Mouse (Mus musculus) retina, postnatal 1 day (tissue): ENCODE measurements around the gene Thoc2.
"Not testable (repeated sequence)": the region's sequence is repeated elsewhere in the genome, so short reads cannot be mapped to it uniquely, and the experiment has no call there.

Experiments
- DNase-seq: peaks from one replicate; pipeline ENCODE4 v3.0.0-alpha.2; 2012

Gene Thoc2

DNA sequence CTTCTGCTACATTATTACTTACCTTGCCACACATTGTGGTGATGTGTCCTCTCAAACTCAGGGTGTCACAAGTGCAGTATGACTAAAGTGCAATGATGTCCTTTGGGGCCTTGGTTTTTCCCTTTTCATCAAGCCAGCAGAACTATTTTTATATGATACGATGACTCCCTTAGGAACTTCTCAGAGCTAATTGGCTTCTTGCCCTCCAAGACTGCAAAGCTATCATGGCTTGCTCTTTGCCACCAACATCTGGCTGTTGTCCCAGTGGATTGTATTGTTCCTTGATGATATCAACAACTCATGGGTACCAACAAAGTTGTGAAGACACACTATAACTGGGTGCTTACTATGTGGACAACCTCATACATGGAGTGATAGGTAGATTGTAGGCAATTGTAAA, at the start of gene Thoc2:
Gene Thoc2, minus strand, starts transcription at position 101 of the 400 bp plus-strand sequence.
- no peak for DNase-seq

DNA sequence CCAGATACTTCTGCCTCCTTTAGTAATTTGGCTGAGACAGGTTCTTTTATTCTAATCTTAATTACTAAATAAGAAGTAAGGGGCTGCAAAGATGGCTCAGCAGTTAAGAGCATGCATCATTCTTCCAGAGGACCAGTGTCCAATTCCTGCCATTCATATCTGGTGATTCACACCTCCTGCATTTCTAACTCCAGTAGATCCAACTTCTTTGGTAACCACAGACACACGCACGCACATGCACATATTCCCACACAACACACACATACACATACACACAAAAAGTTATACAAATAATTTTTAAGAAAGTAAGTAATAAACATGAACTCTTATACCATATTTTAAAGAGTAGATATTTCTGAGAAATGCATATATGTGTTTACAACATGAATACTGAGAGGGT, 49.6 kb upstream of the Thoc2 start:
- DNase-seq, result no peak

DNA sequence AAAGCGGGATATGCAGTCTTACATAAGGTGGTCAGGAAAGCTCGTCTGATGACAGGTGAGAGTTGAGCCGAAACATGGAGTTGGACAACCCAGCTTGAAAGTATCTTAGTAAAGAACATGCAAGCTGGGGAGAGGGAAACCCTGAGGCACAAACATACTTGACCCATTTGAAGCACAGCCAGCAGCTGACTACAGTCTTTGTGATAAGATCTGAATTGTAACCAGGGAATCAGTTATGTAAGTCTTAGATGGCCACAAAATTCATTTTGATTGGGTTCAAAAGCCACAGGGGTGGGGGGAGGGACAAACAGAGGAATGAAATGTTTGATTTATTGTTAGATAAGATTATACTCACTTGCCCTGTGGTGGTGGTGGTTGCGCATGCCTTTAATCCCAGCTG, 48.9 kb upstream of the Thoc2 start:
- no peak for DNase-seq

DNA sequence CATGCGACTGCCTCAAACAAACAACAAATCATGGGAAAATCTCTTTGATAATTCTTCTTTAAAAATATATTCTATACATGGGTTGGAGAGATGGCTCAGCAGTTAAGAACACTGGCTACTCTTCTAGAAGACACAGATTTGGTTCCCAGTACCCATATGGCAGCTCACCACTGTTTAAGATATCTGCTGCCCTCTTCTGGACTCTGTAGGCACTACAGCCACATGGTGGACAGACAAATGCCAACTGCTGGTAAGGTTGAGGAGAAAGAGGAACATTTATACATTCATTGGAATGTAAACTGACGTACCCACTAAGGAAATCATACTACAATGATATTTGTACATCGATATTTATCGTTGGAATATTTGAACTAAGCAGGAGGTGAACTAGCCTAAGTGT, 36.7 kb upstream of the Thoc2 start:
- DNase-seq, result peak; percentile 2

GRCm38 (mm10) chrX:41941840-41942239, 21.4 kb upstream of the Thoc2 start:
- DNase-seq, result no peak

DNA sequence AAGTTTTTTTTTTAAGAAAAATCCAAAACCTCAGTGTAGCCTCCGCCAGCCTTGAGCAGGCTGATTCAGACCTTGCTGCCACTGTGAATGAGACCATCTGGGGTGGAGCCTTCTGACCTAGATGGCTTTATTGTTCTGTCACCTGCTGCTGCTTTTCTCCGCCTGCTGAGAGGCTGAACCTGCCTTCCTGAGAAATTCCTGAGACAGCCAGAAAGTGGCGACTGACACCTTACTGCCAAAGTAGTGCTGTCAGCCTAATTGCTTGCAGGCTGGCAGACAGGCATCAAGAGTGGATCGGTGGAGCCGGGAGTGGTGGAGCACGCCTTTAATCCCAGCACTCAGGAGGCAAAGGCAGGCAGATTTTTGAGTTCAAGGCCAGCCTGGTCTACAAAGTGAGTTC, 11.3 kb upstream of the Thoc2 start:
- DNase-seq, result not testable (repeated sequence)

- no peak for DNase-seq
Measured at GRCm38 (mm10) chrX:41924708-41925107, 4.2 kb upstream of the Thoc2 start.

- DNase-seq, result no peak
Measured at GRCm38 (mm10) chrX:41912061-41912401, 8.4 kb downstream of the Thoc2 start.

- peak; percentile 92 for DNase-seq
Measured at GRCm38 (mm10) chrX:41911390-41912060, 8.9 kb downstream of the Thoc2 start.

- no peak for DNase-seq
Measured at GRCm38 (mm10) chrX:41910981-41911380, 9.5 kb downstream of the Thoc2 start.

DNA sequence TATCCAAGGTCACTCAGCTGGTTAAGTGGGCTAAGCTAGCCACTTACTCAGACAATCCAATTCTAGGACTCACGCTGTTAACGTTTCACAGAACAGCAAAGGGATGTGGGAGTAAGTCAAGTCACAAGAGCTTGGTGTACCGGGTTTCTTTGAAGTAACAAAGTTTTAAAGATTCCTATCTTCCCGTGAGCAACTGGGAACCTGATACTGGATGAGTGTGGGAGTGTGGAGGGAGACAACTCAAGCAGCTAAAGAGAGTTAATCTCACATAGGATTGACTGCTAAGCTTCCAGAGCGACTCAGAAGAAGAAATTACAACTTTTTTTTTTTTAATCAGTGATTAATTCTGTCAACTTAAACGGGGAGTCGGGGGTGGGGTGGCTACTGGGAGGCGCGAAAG, 10.0 kb downstream of the Thoc2 start:
- DNase-seq, result peak; percentile 7

GRCm38 (mm10) chrX:41884759-41885505, 35.5 kb downstream of the Thoc2 start:
- no peak for DNase-seq

- no peak for DNase-seq
Measured at GRCm38 (mm10) chrX:41876581-41876980, 43.9 kb downstream of the Thoc2 start.

DNA sequence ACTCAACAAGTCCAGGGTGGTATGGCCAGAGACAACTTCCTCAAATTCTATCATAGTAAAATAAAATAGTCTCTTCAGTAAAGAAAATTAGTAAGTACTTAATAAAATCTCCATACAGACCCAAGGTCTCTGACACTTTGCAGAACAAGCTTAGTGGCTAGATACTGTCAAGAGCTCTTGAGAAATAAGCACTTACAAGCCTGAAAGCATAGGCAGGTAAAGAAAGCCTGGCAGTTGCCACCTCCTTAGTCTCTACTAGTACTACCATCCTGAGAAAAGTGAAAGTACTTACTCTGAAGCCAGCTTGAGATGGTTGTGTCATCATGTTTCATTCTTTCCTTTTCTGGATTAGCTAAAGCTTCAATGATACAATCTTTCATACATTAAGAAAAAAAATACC, 82.7 kb downstream of the Thoc2 start:
- no peak for DNase-seq

DNA sequence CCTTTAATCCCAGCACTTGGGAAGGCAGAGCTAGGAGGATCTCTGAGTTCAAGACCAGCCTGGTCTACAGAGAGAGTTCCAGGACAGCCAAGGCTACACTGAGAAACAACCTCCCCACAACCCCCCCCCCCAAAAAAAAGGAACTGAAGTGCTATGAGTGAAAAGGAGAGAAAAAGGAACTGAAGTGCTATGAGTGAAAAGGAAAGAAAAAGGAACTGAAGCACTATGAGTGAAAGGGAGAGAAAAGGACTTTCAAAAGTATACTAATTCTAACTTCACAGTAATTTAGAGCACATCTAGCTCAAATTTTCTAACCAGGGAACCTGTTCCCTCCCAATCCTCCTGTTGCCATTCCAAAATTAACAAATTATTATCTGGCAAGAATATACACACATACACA, 114.9 kb downstream of the Thoc2 start:
- DNase-seq, result no peak

- no peak for DNase-seq
Measured at GRCm38 (mm10) chrX:41793303-41793702, 127.2 kb downstream of the Thoc2 start.
